Mouse (Mus musculus) myocyte (in vitro differentiated cells): Measurements from ENCODE around the gene Msh5. TPM values are rescaled to one million over a fixed set of nuclear protein-coding genes. Genes with fewer than 3 reads are reported as not detected.

Source experiments
- H3K27me3 ChIP-seq: one replicate; pipeline ENCODE4 v1.6.1; 2011; ENCODE audit not compliant: control insufficient read depth, insufficient read depth, insufficient read length
- H3K36me3 ChIP-seq: one replicate; pipeline ENCODE4 v1.6.1; 2011; ENCODE audit not compliant: control insufficient read depth, insufficient read depth
- H3K4me2 ChIP-seq: one replicate; pipeline ENCODE4 v1.6.1; 2011; ENCODE audit warnings: low read depth, control low read depth
- H3K4me3 ChIP-seq: one replicate; pipeline ENCODE4 v1.5.1; 2011; ENCODE audit warnings: mild to moderate bottlenecking, control low read depth, moderate library complexity
- H3K79me2 ChIP-seq: one replicate; pipeline ENCODE4 v1.6.1; 2011; ENCODE audit not compliant: control insufficient read depth, insufficient read depth
- H3ac ChIP-seq: one replicate; pipeline ENCODE4 v1.6.1; 2011; ENCODE audit not compliant: control insufficient read depth, insufficient read length
- CEBPB ChIP-seq: IDR thresholded peaks from 2 replicates; pipeline ENCODE4 v1.6.1; 2011; ENCODE audit warnings: mild to moderate bottlenecking, moderate library complexity; ENCODE audit not compliant: poor library complexity, insufficient read depth, severe bottlenecking
- E2F4 ChIP-seq: IDR thresholded peaks from one replicate; pipeline ENCODE4 v1.6.1; 2011; ENCODE audit warnings: mild to moderate bottlenecking, control low read depth, moderate library complexity; ENCODE audit not compliant: insufficient read depth
- MAX ChIP-seq: IDR thresholded peaks from one replicate; pipeline ENCODE4 v1.6.1; 2011; ENCODE audit warnings: low read depth, mild to moderate bottlenecking, control low read depth
- MYOD1 ChIP-seq, 3 experiments: IDR thresholded peaks; one replicate each; pipeline ENCODE4 v1.6.1; 2011; ENCODE audit warnings: control low read depth in 2 of 3, low read depth in 2 of 3, mild to moderate bottlenecking in 2 of 3, moderate library complexity in 1 of 3; ENCODE audit not compliant: insufficient read length in 2 of 3, control insufficient read depth in 1 of 3
- MYOG ChIP-seq, 3 experiments: IDR thresholded peaks; one replicate each; pipeline ENCODE4 v1.6.1; 2011; ENCODE audit warnings: control low read depth in 2 of 3, low read depth in 2 of 3, mild to moderate bottlenecking in 2 of 3; ENCODE audit not compliant: insufficient read length in 2 of 3, control insufficient read depth in 1 of 3, insufficient read depth in 1 of 3
- POLR2A ChIP-seq: IDR thresholded peaks from one replicate; pipeline ENCODE4 v1.6.1; 2011; ENCODE audit warnings: low read depth, mild to moderate bottlenecking, control low read depth, moderate library complexity; ENCODE audit not compliant: insufficient read length
- POLR2AphosphoS2 ChIP-seq: IDR thresholded peaks from one replicate; pipeline ENCODE4 v1.6.1; 2011; ENCODE audit warnings: low read depth, control low read depth; ENCODE audit not compliant: insufficient read length
- REST ChIP-seq: IDR thresholded peaks from one replicate; pipeline ENCODE4 v1.6.1; 2011; ENCODE audit warnings: mild to moderate bottlenecking, control low read depth, moderate library complexity; ENCODE audit not compliant: insufficient read depth, insufficient read length
- SRF ChIP-seq: IDR thresholded peaks from one replicate; pipeline ENCODE4 v1.6.1; 2011; ENCODE audit warnings: low read depth; ENCODE audit not compliant: control insufficient read depth, insufficient read length
- TCF12 ChIP-seq: IDR thresholded peaks from one replicate; pipeline ENCODE4 v1.6.1; 2011; ENCODE audit warnings: mild to moderate bottlenecking, control low read depth; ENCODE audit not compliant: poor library complexity, insufficient read depth, severe bottlenecking
- TCF3 ChIP-seq: IDR thresholded peaks from one replicate; pipeline ENCODE4 v1.6.1; 2011; ENCODE audit warnings: low read depth, control low read depth; ENCODE audit not compliant: insufficient read length
- USF1 ChIP-seq: IDR thresholded peaks from one replicate; pipeline ENCODE4 v1.6.1; 2011; ENCODE audit warnings: low read depth, mild to moderate bottlenecking, control low read depth, moderate library complexity
- polyA plus RNA-seq: library from polyadenylated mRNA; unstranded; fragments of >200 nt; fragmentation: generic; extraction: Trizol; gene quantifications from one replicate; pipeline ENCODE4 v1.2.1, GENCODE M21; 2012; ENCODE audit warnings: missing spikeins

Gene Msh5
- polyA plus RNA-seq: 2.1 TPM

DNA sequence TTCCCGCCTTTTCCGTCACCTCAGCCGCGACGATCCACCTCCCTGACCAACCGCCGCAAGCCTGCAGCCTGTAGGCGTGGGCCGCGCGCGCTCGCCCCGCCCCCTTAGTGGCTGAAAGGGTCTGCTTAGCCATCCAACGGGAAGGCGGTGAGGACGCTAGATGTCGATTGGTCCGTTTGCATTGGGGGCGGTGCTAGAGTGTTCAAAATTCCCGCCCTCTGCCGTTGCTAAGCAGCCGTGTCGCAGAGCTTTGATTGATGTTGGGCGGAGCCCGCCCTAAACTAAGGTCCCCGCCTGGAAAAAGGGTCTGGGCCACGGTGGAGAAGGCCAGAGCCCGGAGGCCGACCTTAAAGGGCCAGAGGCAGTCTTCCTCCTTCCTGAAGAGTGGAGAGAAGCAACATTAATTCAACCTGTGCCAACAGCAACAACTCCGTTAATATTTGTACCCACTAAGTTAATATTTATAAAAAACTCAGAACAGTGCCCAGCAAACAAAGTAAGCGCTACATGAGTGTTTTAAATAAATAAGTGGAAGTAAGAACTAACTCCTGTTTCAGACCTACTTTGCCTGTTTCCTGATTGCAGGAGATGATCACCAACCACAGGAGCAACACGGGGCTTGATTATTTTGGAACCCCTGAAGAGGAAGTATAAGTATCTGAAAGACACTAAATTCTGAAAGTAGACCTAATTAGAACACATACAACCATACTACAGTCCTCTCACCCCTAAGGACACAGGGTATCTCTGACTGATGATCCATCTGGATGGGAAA is at the start of gene Msh5:
Gene Msh5, minus strand, starts transcription at position 65 of the 775 bp plus-strand sequence.
- no peaks in the 10 kb centered on the region for H3K27me3 ChIP-seq
- peak within 1 kb of the TSS; percentile 81 for H3K4me2 ChIP-seq
- no peaks in the 10 kb centered on the region for H3K36me3 ChIP-seq
- H3K79me2 ChIP-seq: peaks cover 19% of the 10 kb centered on the region
- H3K4me3 ChIP-seq: peak within 1 kb of the TSS; percentile 29
- H3ac ChIP-seq: peak within 1 kb of the TSS; percentile 58
- TF ChIP-seq E2F4: peak; percentile 96
- TF ChIP-seq MYOG (IDR thresholded peaks at IDR 0.05; ENCODE audit: control insufficient read depth in 1 of 3, insufficient read depth in 1 of 3, insufficient read length in 2 of 3, low read depth in 2 of 3): no peak

DNA sequence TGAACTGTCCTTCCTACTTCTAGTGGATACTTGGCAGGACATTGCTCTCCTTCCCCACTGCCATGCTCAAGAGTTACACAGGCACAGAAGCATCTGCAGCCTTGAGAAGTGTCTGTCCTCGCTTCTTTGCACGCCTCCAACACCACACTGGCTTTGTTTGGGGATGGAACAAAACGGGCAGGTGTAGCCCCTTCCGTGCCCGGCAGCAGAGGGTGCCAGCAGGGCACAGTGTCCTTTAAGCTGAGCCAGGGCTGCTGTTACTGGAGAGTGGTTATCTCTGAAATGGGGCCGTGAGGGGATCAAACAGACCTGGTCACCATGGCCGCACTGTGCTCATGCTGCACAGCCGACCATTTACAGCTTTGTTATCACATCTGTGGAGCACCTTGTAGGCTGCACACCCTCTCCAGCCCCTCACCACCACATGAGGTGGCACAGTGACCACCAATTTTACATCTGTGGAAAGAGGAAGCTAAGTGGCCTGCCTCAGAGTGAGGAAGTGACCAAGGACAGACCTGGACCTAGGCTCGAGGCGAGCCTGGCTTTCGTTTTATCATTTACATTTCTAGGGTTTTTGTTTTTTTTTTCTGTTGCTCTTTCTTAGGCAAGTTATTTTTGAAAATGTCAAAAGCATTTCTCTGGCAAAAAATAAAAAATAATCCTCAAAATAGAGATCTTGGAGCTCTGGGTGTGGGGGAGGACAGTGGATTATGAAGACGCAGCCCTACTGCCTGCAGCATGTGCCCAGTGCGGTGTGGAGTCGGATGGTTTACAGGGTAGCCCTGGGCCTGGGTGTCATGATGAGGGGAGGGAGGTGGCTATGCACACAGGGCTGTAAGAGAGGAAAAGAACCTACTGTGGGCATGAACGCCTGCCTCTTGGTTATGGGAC is 48.2 kb upstream of the Msh5 start:
- TF ChIP-seq USF1 (no peak), POLR2A (no peak), E2F4 (no peak), TCF12 (no peak), TCF3 (no peak), POLR2AphosphoS2 (no peak), MYOD1 (IDR thresholded peaks at IDR 0.05; ENCODE audit: control insufficient read depth in 1 of 3, insufficient read length in 2 of 3, low read depth in 2 of 3) (no peak), MAX (no peak), MYOG (IDR thresholded peaks at IDR 0.05; ENCODE audit: control insufficient read depth in 1 of 3, insufficient read depth in 1 of 3, insufficient read length in 2 of 3, low read depth in 2 of 3) (no peak), CEBPB (no peak), SRF (no peak), REST (no peak)
- H3ac ChIP-seq: no peak overlapping the region
- no peak overlapping the region for H3K4me2 ChIP-seq
- no peaks in the 10 kb centered on the region for H3K36me3 ChIP-seq
- H3K4me3 ChIP-seq: no peak overlapping the region
- H3K27me3 ChIP-seq: no peaks in the 10 kb centered on the region
- peaks cover 10% of the 10 kb centered on the region for H3K79me2 ChIP-seq

DNA sequence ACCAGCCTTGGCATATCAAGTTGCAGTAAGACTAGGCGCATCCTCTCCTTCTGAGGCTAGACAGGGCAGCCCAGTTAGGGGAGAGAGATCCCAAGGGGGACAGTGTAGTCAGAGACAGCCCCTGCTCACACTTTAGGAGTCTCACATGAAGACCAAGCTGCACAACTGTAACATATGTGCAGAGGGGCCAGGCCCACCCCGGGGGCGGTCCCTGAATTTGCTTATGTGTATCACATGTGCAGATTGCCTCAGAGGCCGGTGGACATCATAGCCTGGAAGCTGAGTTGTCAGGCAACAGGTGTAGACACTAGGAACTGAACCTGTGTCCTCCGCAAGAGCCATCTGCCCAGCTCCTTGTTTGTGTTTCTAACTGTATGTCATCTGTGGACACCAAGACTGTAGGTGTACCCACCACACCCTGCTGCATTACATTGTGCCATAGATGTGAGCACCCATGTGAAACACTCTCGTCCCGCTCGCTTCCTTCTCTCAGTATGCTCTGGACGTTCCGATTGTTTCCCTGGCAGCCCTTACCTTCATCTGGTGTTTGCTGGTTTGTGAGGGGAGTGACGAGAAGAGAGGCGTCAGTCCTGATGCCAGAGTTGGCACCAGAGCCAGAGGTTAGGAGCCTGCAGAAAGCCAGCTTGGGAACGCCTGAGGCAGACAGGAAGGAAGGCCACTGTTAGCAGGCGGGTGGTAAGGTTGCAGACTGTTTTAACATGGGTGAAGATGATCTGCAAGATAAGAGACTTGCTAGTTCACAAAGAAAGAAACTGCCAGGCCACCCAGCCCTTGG is 46.1 kb upstream of the Msh5 start:
- no peaks in the 10 kb centered on the region for H3K27me3 ChIP-seq
- H3K4me3 ChIP-seq: no peak overlapping the region
- TF ChIP-seq MYOD1 (IDR thresholded peaks at IDR 0.05; ENCODE audit: control insufficient read depth in 1 of 3, insufficient read length in 2 of 3, low read depth in 2 of 3) (no peak), CEBPB (no peak), MYOG (IDR thresholded peaks at IDR 0.05; ENCODE audit: control insufficient read depth in 1 of 3, insufficient read depth in 1 of 3, insufficient read length in 2 of 3, low read depth in 2 of 3) (no peak), E2F4 (no peak), USF1 (no peak), POLR2A (no peak), TCF12 (no peak), MAX (no peak), SRF (no peak), REST (no peak), POLR2AphosphoS2 (no peak), TCF3 (no peak)
- no peaks in the 10 kb centered on the region for H3K36me3 ChIP-seq
- no peak overlapping the region for H3K4me2 ChIP-seq
- no peak overlapping the region for H3ac ChIP-seq
- peaks cover 13% of the 10 kb centered on the region for H3K79me2 ChIP-seq

DNA sequence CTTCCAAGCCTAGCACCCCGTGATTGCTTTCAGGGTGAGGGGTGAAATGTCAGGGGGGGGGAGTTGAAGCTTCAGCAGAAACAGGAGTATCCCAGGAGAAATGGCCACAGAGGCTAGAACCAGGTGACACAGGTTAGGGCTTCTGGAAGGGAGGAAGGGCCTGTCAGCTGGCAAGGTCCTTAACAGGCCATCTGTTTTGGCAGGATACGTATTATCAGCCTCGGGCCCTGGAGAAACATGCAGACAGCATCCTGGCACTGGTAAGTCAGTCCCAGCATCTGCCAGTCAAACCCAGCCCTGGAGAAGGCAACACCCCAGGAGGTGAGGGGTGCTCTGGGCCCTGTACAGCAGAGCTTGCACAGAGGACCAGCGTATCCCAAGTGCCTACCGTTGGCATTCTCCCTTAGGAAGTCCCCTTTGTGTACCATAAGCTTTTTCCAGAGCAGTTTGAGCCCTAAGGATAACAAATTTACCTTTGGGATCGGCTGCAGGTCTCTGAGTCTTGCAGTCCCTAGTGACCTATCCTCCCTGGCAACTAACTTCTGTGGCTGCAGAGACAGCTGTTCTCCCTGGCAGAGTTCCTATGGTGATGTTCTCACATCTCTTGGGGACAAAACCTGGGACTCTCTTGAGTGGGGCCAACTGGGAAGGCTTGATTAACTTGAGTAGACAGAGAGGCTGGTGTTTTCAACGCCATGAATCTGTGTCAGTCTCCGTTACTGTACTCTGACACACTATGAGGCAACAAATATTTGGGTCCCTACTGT is 43.8 kb upstream of the Msh5 start:
- Histone ChIP-seq H3K4me2 (peak overlapping the region; percentile 100), H3K27me3 (no peaks in the 10 kb centered on the region), H3ac (no peak overlapping the region), H3K36me3 (no peaks in the 10 kb centered on the region), H3K4me3 (peak overlapping the region; percentile 47), H3K79me2 (peaks cover 13% of the 10 kb centered on the region)
- TF ChIP-seq SRF (no peak), TCF12 (no peak), MYOD1 (IDR thresholded peaks at IDR 0.05; ENCODE audit: control insufficient read depth in 1 of 3, insufficient read length in 2 of 3, low read depth in 2 of 3) (peak in 2 of 3 experiments; percentile 25 to 28), REST (no peak), USF1 (no peak), E2F4 (no peak)
